Mouse (Mus musculus) adipose tissue, adult 10 weeks (tissue): ENCODE data around the gene Clcn5. TPM values are rescaled to one million over a fixed set of nuclear protein-coding genes. Genes with fewer than 3 reads are reported as not detected.

Experiments used
- polyA plus RNA-seq: library from polyadenylated mRNA; stranded (reverse); fragments of 350-450 nt; fragmentation: Illumina TruSeq; extraction: RNeasy Lipid Tissue Mini Kit (QIAGEN cat#74804); gene quantifications from one replicate; pipeline ENCODE4 v1.2.3, GENCODE M21; 2014; ENCODE audit warnings: low read depth, low replicate concordance

Gene Clcn5
- 38.2 TPM for polyA plus RNA-seq

DNA sequence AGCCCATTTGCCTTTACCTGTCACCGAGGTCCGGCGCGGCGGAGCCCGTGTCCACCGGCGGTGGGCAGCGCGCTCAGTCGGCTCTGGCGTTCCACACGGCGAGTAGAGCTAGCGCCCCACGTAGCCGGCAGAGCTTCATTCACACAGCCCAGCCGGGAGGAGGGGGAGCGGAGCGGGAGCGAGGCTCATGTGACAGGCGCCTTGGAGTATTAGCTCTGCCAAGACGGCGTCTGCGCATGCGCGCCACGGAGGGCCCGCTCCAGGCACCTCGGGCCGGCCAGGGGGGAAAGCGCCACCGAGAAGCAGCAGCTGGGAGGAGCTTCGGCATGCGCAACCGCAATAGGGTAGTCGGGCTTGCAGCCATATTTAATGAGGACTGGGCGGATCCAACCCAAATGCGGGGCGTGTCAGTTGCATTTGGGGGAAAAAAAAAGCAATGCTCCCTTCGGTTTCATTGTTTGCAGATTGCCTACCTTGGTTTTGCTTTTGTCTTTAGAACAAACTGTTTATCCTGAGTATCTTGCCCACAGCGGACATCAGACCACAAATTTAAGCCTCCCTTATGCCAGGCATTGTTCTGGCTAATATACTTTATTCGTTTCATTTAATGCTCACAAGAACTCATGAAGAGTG lies at the start of gene Clcn5:
Gene Clcn5, minus strand, starts transcription at position 270 of the 633 bp plus-strand sequence.

Other genes with a start within 250 kb of the Clcn5 start
- gene Usp27x, start 56.5 kb upstream of the Clcn5 start, polyA plus RNA-seq = 2.1 TPM